Mouse (Mus musculus) MEL (cell line): ENCODE data around the gene Pitpnm3.

Experiments
- MYB ChIP-seq: IDR thresholded peaks from 2 replicates; pipeline ENCODE4 v1.6.1; 2011; ENCODE audit warnings: mild to moderate bottlenecking, low read depth, low read length, improper control_type of control experiment
- ZC3H11A ChIP-seq: IDR thresholded peaks from 2 replicates; pipeline ENCODE4 v1.6.1; 2012; ENCODE audit warnings: low read depth, mild to moderate bottlenecking, inconsistent platforms, low read length, improper control_type of control experiment

GRCm38 (mm10) chr11:72095994-72096393, 39.6 kb downstream of the Pitpnm3 start:
- TF ChIP-seq MYB (no peak), ZC3H11A (no peak)
